Mouse (Mus musculus): ENCODE results near the gene Mef2a. TPM values are rescaled to one million over a fixed set of nuclear protein-coding genes. Genes with fewer than 3 reads are reported as not detected.

Gene Mef2a
- polyA plus RNA-seq, 1 experiment: 66.6 TPM

GRCm38 (mm10) chr7:67225943-67226625, 146.6 kb downstream of the Mef2a start:
- Histone ChIP-seq H3K27ac (ENCODE audit: control insufficient read depth, insufficient read depth, low read length) (no peak overlapping the region), H3K27me3 (ENCODE audit: control insufficient read depth, insufficient read depth, low read length) (no peaks in the 10 kb centered on the region), H3K4me1 (replicated peaks; ENCODE audit: control insufficient read depth, insufficient read depth, low read length) (peaks cover 10% of the 10 kb centered on the region), H3K4me3 (ENCODE audit: control insufficient read depth, insufficient read depth, low read length) (no peak overlapping the region), H3K36me3 (ENCODE audit: control insufficient read depth, insufficient read depth, low read length) (no peaks in the 10 kb centered on the region; the same call in 1 of the 2 replicates)
- 96% methylated on average over 15 of the region's 15 CpGs for WGBS
- DNase-seq: no peak
- TF ChIP-seq POLR2A (IDR thresholded peaks at IDR 0.05; ENCODE audit: control insufficient read depth, extremely low read depth, insufficient read depth, low read length, poor library complexity): no peak
- no peak for TF ChIP-seq CTCF (IDR thresholded peaks at IDR 0.05; ENCODE audit: borderline replicate concordance, control insufficient read depth, extremely low read depth, insufficient read depth, low read length, poor library complexity)

- WGBS: 4% methylated on average over 29 of the region's 31 CpGs
- Histone ChIP-seq H3K4me1 (replicated peaks; ENCODE audit: control insufficient read depth, insufficient read depth, low read length) (peaks cover 10% of the 10 kb centered on the region), H3K36me3 (ENCODE audit: control insufficient read depth, insufficient read depth, low read length) (no peaks in the 10 kb centered on the region), H3K27ac (ENCODE audit: control insufficient read depth, insufficient read depth, low read length) (no peak within 1 kb of the TSS), H3K27me3 (ENCODE audit: control insufficient read depth, insufficient read depth, low read length) (no peaks in the 10 kb centered on the region), H3K4me3 (ENCODE audit: control insufficient read depth, insufficient read depth, low read length) (peak within 1 kb of the TSS; percentile 89)
- peak; percentile 97 for DNase-seq
- TF ChIP-seq CTCF (IDR thresholded peaks at IDR 0.05; ENCODE audit: borderline replicate concordance, control insufficient read depth, extremely low read depth, insufficient read depth, low read length, poor library complexity) (0 out of 2 replicates have a peak, but pooled peaks have one; percentile 30), POLR2A (IDR thresholded peaks at IDR 0.05; ENCODE audit: control insufficient read depth, extremely low read depth, insufficient read depth, low read length, poor library complexity) (peak; percentile 64; the same call in 1 of the 2 replicates)
Observed at GRCm38 (mm10) chr7:67222220-67222862, 150.3 kb downstream of the Mef2a start, which contains the start of gene Lysmd4. Gene Lysmd4 (plus strand): TSS chr7:67222544.

- DNase-seq: peak; percentile 84
- Histone ChIP-seq H3K4me3 (ENCODE audit: control insufficient read depth, insufficient read depth, low read length) (no peak overlapping the region), H3K36me3 (ENCODE audit: control insufficient read depth, insufficient read depth, low read length) (no peaks in the 10 kb centered on the region), H3K27ac (ENCODE audit: control insufficient read depth, insufficient read depth, low read length) (no peak overlapping the region), H3K27me3 (ENCODE audit: control insufficient read depth, insufficient read depth, low read length) (no peaks in the 10 kb centered on the region), H3K4me1 (replicated peaks; ENCODE audit: control insufficient read depth, insufficient read depth, low read length) (peaks cover 1% of the 10 kb centered on the region; the same call in 1 of the 2 replicates)
- 88% methylated on average over 3 of the region's 3 CpGs for WGBS
- TF ChIP-seq POLR2A (IDR thresholded peaks at IDR 0.05; ENCODE audit: control insufficient read depth, extremely low read depth, insufficient read depth, low read length, poor library complexity): no peak
- peak; percentile 88; the same call in 1 of the 2 replicates for TF ChIP-seq CTCF (IDR thresholded peaks at IDR 0.05; ENCODE audit: borderline replicate concordance, control insufficient read depth, extremely low read depth, insufficient read depth, low read length, poor library complexity)
Observed at GRCm38 (mm10) chr7:67217025-67217424, 155.6 kb downstream of the Mef2a start.

GRCm38 (mm10) chr7:67216351-67216750, 156.3 kb downstream of the Mef2a start:
- DNase-seq: no peak
- no peak overlapping the region for H3K4me3 ChIP-seq (ENCODE audit: control insufficient read depth, insufficient read depth, low read length)
- H3K27ac ChIP-seq (ENCODE audit: control insufficient read depth, insufficient read depth, low read length): no peak overlapping the region
- H3K36me3 ChIP-seq (ENCODE audit: control insufficient read depth, insufficient read depth, low read length): no peaks in the 10 kb centered on the region
- TF ChIP-seq POLR2A (IDR thresholded peaks at IDR 0.05; ENCODE audit: control insufficient read depth, extremely low read depth, insufficient read depth, low read length, poor library complexity) (no peak), CTCF (IDR thresholded peaks at IDR 0.05; ENCODE audit: borderline replicate concordance, control insufficient read depth, extremely low read depth, insufficient read depth, low read length, poor library complexity) (no peak)
- no peaks in the 10 kb centered on the region for H3K4me1 ChIP-seq (replicated peaks; ENCODE audit: control insufficient read depth, insufficient read depth, low read length)
- 90% methylated on average over 6 of the region's 6 CpGs for WGBS
- no peaks in the 10 kb centered on the region for H3K27me3 ChIP-seq (ENCODE audit: control insufficient read depth, insufficient read depth, low read length)

GRCm38 (mm10) chr7:67213589-67213988, 159.1 kb downstream of the Mef2a start:
- TF ChIP-seq POLR2A (IDR thresholded peaks at IDR 0.05; ENCODE audit: control insufficient read depth, extremely low read depth, insufficient read depth, low read length, poor library complexity): no peak
- TF ChIP-seq CTCF (IDR thresholded peaks at IDR 0.05; ENCODE audit: borderline replicate concordance, control insufficient read depth, extremely low read depth, insufficient read depth, low read length, poor library complexity): no peak
- no peak overlapping the region for H3K4me3 ChIP-seq (ENCODE audit: control insufficient read depth, insufficient read depth, low read length)
- H3K36me3 ChIP-seq (ENCODE audit: control insufficient read depth, insufficient read depth, low read length): no peaks in the 10 kb centered on the region
- H3K27me3 ChIP-seq (ENCODE audit: control insufficient read depth, insufficient read depth, low read length): no peaks in the 10 kb centered on the region
- H3K27ac ChIP-seq (ENCODE audit: control insufficient read depth, insufficient read depth, low read length): no peak overlapping the region
- DNase-seq: no peak
- WGBS: 79% methylated on average over 1 of the region's 1 CpGs
- no peaks in the 10 kb centered on the region for H3K4me1 ChIP-seq (replicated peaks; ENCODE audit: control insufficient read depth, insufficient read depth, low read length)

GRCm38 (mm10) chr7:67211971-67212370, 160.7 kb downstream of the Mef2a start:
- no peak overlapping the region for H3K4me3 ChIP-seq (ENCODE audit: control insufficient read depth, insufficient read depth, low read length)
- H3K27ac ChIP-seq (ENCODE audit: control insufficient read depth, insufficient read depth, low read length): no peak overlapping the region
- H3K4me1 ChIP-seq (replicated peaks; ENCODE audit: control insufficient read depth, insufficient read depth, low read length): no peaks in the 10 kb centered on the region
- 89% methylated on average over 4 of the region's 4 CpGs for WGBS
- TF ChIP-seq CTCF (IDR thresholded peaks at IDR 0.05; ENCODE audit: borderline replicate concordance, control insufficient read depth, extremely low read depth, insufficient read depth, low read length, poor library complexity) (no peak), POLR2A (IDR thresholded peaks at IDR 0.05; ENCODE audit: control insufficient read depth, extremely low read depth, insufficient read depth, low read length, poor library complexity) (no peak)
- no peaks in the 10 kb centered on the region for H3K36me3 ChIP-seq (ENCODE audit: control insufficient read depth, insufficient read depth, low read length)
- DNase-seq: no peak
- H3K27me3 ChIP-seq (ENCODE audit: control insufficient read depth, insufficient read depth, low read length): no peaks in the 10 kb centered on the region
